Mouse (Mus musculus): Measurements from ENCODE around the gene BC049352. TPM values are rescaled to one million over a fixed set of nuclear protein-coding genes. Genes with fewer than 3 reads are reported as not detected.

BC049352 gene
- total RNA-seq, 1 experiment, result not detected

DNA sequence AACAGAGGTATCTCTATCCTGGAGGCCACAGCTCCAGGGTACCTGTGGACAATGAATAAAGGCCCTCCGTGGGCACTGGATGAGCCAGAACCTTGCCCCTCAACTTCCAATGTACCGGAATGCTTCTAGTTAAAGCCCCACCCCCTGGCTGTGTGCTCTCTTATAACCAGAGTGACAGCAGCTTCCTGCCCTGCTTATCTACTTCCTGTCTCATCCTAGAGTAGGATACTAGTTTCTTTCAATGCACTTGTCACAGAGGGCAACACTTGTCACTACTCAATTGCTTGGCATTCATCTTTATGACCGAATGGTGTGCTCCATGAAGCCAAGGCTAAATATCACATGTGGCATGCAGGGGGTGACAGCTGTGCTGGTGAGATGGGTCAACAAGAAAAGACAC lies 69.5 kb downstream of the BC049352 start:
- TF ChIP-seq HCFC1 (IDR thresholded peaks at IDR 0.05; ENCODE audit: borderline replicate concordance, insufficient read depth, low read length) (no peak), ZC3H11A (IDR thresholded peaks at IDR 0.05; ENCODE audit: borderline replicate concordance, low read depth, low read length) (no peak), ZNF384 (IDR thresholded peaks at IDR 0.05; ENCODE audit: low read depth, low read length) (no peak), CHD2 (IDR thresholded peaks at IDR 0.05; ENCODE audit: low read depth, low read length) (no peak), MAFK (IDR thresholded peaks at IDR 0.05; ENCODE audit: insufficient read depth, low read depth, low read length) (no peak)
- H3K36me3 ChIP-seq (ENCODE audit: control insufficient read depth, insufficient read depth, low read length, poor library complexity, severe bottlenecking), result no peaks in the 10 kb centered on the region
- H3K9ac ChIP-seq (ENCODE audit: insufficient read depth, low read depth, low read length, poor library complexity, severe bottlenecking), result no peak overlapping the region
- in situ Hi-C loops (cut with MboI; ENCODE audit: low sequenced_read_pairs in 2 of 2, unreplicated experiment in 2 of 2), result no loop called here
- H3K4me3 ChIP-seq (ENCODE audit: insufficient read depth in 1 of 2, low read depth in 1 of 2, low read length in 2 of 2, poor library complexity in 1 of 2, severe bottlenecking in 1 of 2), result no peak overlapping the region
- no peak for DNase-seq (ENCODE audit: low read depth, low spot score)
- H3K9me3 ChIP-seq (ENCODE audit: control insufficient read depth, insufficient read depth, low read depth, low read length), result no peaks in the 10 kb centered on the region
- H3K27ac ChIP-seq (ENCODE audit: insufficient read depth, low read depth, low read length, poor library complexity, severe bottlenecking), result no peak overlapping the region
- no peaks in the 10 kb centered on the region for H3K4me1 ChIP-seq (ENCODE audit: control insufficient read depth in 2 of 2, insufficient read depth in 2 of 2, low read length in 2 of 2, poor library complexity in 1 of 2)

DNA sequence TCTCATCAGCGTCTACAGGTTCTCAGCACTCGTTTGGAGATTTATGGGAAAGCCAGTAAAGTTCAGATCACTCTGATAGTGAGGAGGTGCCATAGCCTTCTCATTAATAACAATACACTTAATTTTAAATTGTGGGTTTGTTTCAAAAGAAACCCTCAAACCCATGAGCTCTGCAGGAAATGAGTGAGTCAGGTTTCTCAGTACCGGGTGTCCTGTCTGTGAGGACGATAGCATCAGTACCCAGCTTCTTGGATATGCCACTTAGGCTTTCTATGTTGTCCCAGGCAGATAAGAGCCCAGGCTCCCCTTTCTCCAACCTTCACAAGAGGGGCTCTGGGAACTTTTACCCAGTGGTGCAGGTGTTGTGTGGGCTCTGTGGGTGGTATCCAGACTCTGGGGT lies 70.2 kb downstream of the BC049352 start:
- no peaks in the 10 kb centered on the region for H3K9me3 ChIP-seq (ENCODE audit: control insufficient read depth, insufficient read depth, low read depth, low read length)
- no peak overlapping the region for H3K4me3 ChIP-seq (ENCODE audit: insufficient read depth in 1 of 2, low read depth in 1 of 2, low read length in 2 of 2, poor library complexity in 1 of 2, severe bottlenecking in 1 of 2)
- no peak overlapping the region for H3K9ac ChIP-seq (ENCODE audit: insufficient read depth, low read depth, low read length, poor library complexity, severe bottlenecking)
- no peaks in the 10 kb centered on the region for H3K4me1 ChIP-seq (ENCODE audit: control insufficient read depth in 2 of 2, insufficient read depth in 2 of 2, low read length in 2 of 2, poor library complexity in 1 of 2)
- no peak for DNase-seq (ENCODE audit: low read depth, low spot score)
- TF ChIP-seq ZC3H11A (IDR thresholded peaks at IDR 0.05; ENCODE audit: borderline replicate concordance, low read depth, low read length), result no peak
- no peak for TF ChIP-seq CHD2 (IDR thresholded peaks at IDR 0.05; ENCODE audit: low read depth, low read length)
- TF ChIP-seq HCFC1 (IDR thresholded peaks at IDR 0.05; ENCODE audit: borderline replicate concordance, insufficient read depth, low read length), result no peak
- TF ChIP-seq ZNF384 (IDR thresholded peaks at IDR 0.05; ENCODE audit: low read depth, low read length), result no peak
- no peak for TF ChIP-seq MAFK (IDR thresholded peaks at IDR 0.05; ENCODE audit: insufficient read depth, low read depth, low read length)
- in situ Hi-C loops (cut with MboI; ENCODE audit: low sequenced_read_pairs in 2 of 2, unreplicated experiment in 2 of 2), result no loop called here
- H3K27ac ChIP-seq (ENCODE audit: insufficient read depth, low read depth, low read length, poor library complexity, severe bottlenecking), result no peak overlapping the region
- no peaks in the 10 kb centered on the region for H3K36me3 ChIP-seq (ENCODE audit: control insufficient read depth, insufficient read depth, low read length, poor library complexity, severe bottlenecking)

DNA sequence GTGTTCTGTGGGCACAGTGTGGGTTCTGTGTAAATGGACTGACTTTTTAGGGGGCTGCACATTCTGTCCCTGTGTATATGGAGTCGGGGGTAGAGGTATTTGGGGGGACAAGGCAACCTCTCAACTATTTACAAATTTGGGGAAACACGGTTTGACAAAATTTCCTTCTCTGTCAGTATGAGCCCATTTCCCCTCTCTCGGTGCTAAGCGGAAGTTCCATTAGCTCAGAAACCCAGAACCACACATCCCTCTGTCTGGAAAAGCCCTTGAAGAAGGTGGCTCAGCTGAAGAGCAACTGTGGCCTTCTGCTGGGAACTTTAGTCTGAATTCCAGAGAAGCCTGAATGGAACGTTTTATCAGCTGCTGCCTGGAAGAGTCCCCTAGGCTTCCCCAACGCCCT lies 70.6 kb downstream of the BC049352 start:
- no peak overlapping the region for H3K4me3 ChIP-seq (ENCODE audit: insufficient read depth in 1 of 2, low read depth in 1 of 2, low read length in 2 of 2, poor library complexity in 1 of 2, severe bottlenecking in 1 of 2)
- H3K9me3 ChIP-seq (ENCODE audit: control insufficient read depth, insufficient read depth, low read depth, low read length), result no peaks in the 10 kb centered on the region
- in situ Hi-C loops (cut with MboI; ENCODE audit: low sequenced_read_pairs in 2 of 2, unreplicated experiment in 2 of 2), result no loop called here
- H3K9ac ChIP-seq (ENCODE audit: insufficient read depth, low read depth, low read length, poor library complexity, severe bottlenecking), result no peak overlapping the region
- TF ChIP-seq MAFK (IDR thresholded peaks at IDR 0.05; ENCODE audit: insufficient read depth, low read depth, low read length), result no peak
- no peak for TF ChIP-seq ZNF384 (IDR thresholded peaks at IDR 0.05; ENCODE audit: low read depth, low read length)
- TF ChIP-seq CHD2 (IDR thresholded peaks at IDR 0.05; ENCODE audit: low read depth, low read length), result no peak
- no peaks in the 10 kb centered on the region for H3K36me3 ChIP-seq (ENCODE audit: control insufficient read depth, insufficient read depth, low read length, poor library complexity, severe bottlenecking)
- no peaks in the 10 kb centered on the region for H3K4me1 ChIP-seq (ENCODE audit: control insufficient read depth in 2 of 2, insufficient read depth in 2 of 2, low read length in 2 of 2, poor library complexity in 1 of 2)
- no peak overlapping the region for H3K27ac ChIP-seq (ENCODE audit: insufficient read depth, low read depth, low read length, poor library complexity, severe bottlenecking)
- no peak for DNase-seq (ENCODE audit: low read depth, low spot score)

DNA sequence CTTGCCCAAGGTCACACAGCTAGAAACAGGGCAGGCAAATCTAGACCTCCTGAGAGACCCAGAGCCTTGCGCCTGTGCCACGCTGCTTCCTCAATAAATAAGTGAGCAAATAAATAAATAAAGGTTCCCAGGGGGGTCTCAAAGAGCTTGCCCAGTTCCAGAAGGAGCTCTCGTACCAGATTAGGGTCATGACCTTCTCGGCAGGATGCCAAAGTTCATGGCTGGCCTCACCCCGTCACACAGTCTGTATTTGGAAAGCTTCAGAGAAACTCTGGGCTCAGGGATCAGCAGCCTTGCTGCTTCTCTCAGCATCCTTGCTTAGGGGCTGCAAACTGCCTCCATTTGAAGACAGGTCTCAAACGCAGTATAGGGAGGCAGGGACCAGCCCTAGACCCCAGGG lies 72.2 kb downstream of the BC049352 start:
- in situ Hi-C loops (cut with MboI; ENCODE audit: low sequenced_read_pairs in 2 of 2, unreplicated experiment in 2 of 2), result no loop called here

DNA sequence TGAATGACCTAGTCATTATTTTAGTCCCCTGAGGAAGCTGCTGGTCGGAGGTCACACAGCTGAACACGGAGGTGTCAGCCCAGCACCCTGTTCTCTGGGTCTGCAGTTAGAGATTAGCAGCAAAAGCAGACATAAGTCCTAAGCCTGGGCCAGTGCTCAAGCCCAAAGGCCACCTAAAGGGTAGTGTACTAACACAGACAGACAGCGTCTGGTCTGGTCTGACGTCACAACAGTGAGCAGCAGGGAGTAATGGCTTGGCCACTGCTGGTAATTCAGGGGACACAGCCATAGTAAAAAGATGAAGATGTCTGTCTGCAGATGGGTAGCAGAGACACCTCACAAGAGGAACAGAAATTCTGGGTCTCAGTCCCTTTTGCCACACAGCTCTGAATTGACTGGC lies 72.8 kb downstream of the BC049352 start:
- Histone ChIP-seq H3K36me3 (ENCODE audit: control insufficient read depth, insufficient read depth, low read length, poor library complexity, severe bottlenecking) (no peaks in the 10 kb centered on the region), H3K9ac (ENCODE audit: insufficient read depth, low read depth, low read length, poor library complexity, severe bottlenecking) (no peak overlapping the region), H3K4me3 (ENCODE audit: insufficient read depth in 1 of 2, low read depth in 1 of 2, low read length in 2 of 2, poor library complexity in 1 of 2, severe bottlenecking in 1 of 2) (no peak overlapping the region), H3K27ac (ENCODE audit: insufficient read depth, low read depth, low read length, poor library complexity, severe bottlenecking) (no peak overlapping the region), H3K9me3 (ENCODE audit: control insufficient read depth, insufficient read depth, low read depth, low read length) (no peaks in the 10 kb centered on the region), H3K4me1 (ENCODE audit: control insufficient read depth in 2 of 2, insufficient read depth in 2 of 2, low read length in 2 of 2, poor library complexity in 1 of 2) (no peaks in the 10 kb centered on the region)
- no peak for DNase-seq (ENCODE audit: low read depth, low spot score)
- no peak for TF ChIP-seq ZNF384 (IDR thresholded peaks at IDR 0.05; ENCODE audit: low read depth, low read length)
- no peak for TF ChIP-seq HCFC1 (IDR thresholded peaks at IDR 0.05; ENCODE audit: borderline replicate concordance, insufficient read depth, low read length)
- TF ChIP-seq ZC3H11A (IDR thresholded peaks at IDR 0.05; ENCODE audit: borderline replicate concordance, low read depth, low read length), result no peak
- TF ChIP-seq MAFK (IDR thresholded peaks at IDR 0.05; ENCODE audit: insufficient read depth, low read depth, low read length), result no peak
- no peak for TF ChIP-seq CHD2 (IDR thresholded peaks at IDR 0.05; ENCODE audit: low read depth, low read length)
- in situ Hi-C loops (cut with MboI; ENCODE audit: low sequenced_read_pairs in 2 of 2, unreplicated experiment in 2 of 2), result no loop called here

More for the DNA sequence above, 72.2 kb downstream of the BC049352 start:
- no peaks in the 10 kb centered on the region for H3K9me3 ChIP-seq (ENCODE audit: control insufficient read depth, insufficient read depth, low read depth, low read length)
- no peak overlapping the region for H3K4me3 ChIP-seq (ENCODE audit: insufficient read depth in 1 of 2, low read depth in 1 of 2, low read length in 2 of 2, poor library complexity in 1 of 2, severe bottlenecking in 1 of 2)
- H3K36me3 ChIP-seq (ENCODE audit: control insufficient read depth, insufficient read depth, low read length, poor library complexity, severe bottlenecking), result no peaks in the 10 kb centered on the region
- TF ChIP-seq ZNF384 (IDR thresholded peaks at IDR 0.05; ENCODE audit: low read depth, low read length) (no peak), CHD2 (IDR thresholded peaks at IDR 0.05; ENCODE audit: low read depth, low read length) (no peak), ZC3H11A (IDR thresholded peaks at IDR 0.05; ENCODE audit: borderline replicate concordance, low read depth, low read length) (no peak), HCFC1 (IDR thresholded peaks at IDR 0.05; ENCODE audit: borderline replicate concordance, insufficient read depth, low read length) (no peak), MAFK (IDR thresholded peaks at IDR 0.05; ENCODE audit: insufficient read depth, low read depth, low read length) (no peak)
- H3K9ac ChIP-seq (ENCODE audit: insufficient read depth, low read depth, low read length, poor library complexity, severe bottlenecking), result no peak overlapping the region
- DNase-seq (ENCODE audit: low read depth, low spot score), result no peak
- no peaks in the 10 kb centered on the region for H3K4me1 ChIP-seq (ENCODE audit: control insufficient read depth in 2 of 2, insufficient read depth in 2 of 2, low read length in 2 of 2, poor library complexity in 1 of 2)
- H3K27ac ChIP-seq (ENCODE audit: insufficient read depth, low read depth, low read length, poor library complexity, severe bottlenecking), result no peak overlapping the region

Data from ES-E14 (cell line).